Comparison of ENCODE assay signal across 34 mouse cellular contexts in the genomic region with DNA sequence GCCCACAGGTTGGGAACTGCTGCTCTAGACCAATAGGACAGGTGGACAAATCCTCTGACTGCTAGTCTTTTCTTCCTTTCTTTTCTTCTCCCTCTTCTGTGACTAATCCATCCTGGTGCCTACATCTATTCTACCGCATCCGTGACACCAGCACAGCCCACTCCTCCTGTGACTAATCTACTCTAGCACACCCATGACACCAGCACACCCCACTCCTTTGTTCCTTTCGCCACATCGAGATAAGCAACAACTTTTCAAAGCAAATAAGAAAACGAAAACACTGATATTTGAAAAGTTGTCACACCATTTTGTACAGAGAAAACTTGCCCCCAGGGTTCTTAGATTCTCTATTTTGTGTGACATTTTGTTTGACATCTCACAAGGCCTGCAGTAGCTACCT. TPM values are rescaled to one million over a fixed set of nuclear protein-coding genes. Genes with fewer than 3 reads are reported as not detected.
DNase-seq lines count a peak whose midpoint lies in the region; ATAC-seq and TF ChIP-seq lines count a peak whose summit lies in the region.
"Had no signal": no experiment of that assay in that cellular context is flagged by ENCODE, and none has a peak within 500 bp of the region (broad histone marks: within the 10 kb centered on the region; RNA-seq: fewer than 3 reads in every experiment).

No protein-coding gene starts in this region.

- H3K9ac ChIP-seq in midbrain, embryonic 11.5 days (ENCODE audit: low read length): no peak overlapping the region
- H3K9ac ChIP-seq in midbrain, embryonic 13.5 days (replicated peaks): no peak overlapping the region
- H3K9ac ChIP-seq: embryonic facial prominence, embryonic 13.5 days; embryonic facial prominence, embryonic 15.5 days; forebrain, embryonic 12.5 days had no signal

- no peak overlapping the region for H3K27ac ChIP-seq in midbrain, embryonic 11.5 days (ENCODE audit: low read depth, low read length)
- no peak overlapping the region for H3K27ac ChIP-seq in midbrain, embryonic 13.5 days
- H3K27ac ChIP-seq in olfactory bulb, adult 2 months (ENCODE audit: insufficient read depth, low read depth, low read length): peak overlapping the region; percentile 93
- H3K27ac ChIP-seq: embryonic facial prominence, embryonic 13.5 days; embryonic facial prominence, embryonic 15.5 days; forebrain, embryonic 10.5 days; forebrain, embryonic 12.5 days had no signal

- no peak for TF ChIP-seq CTCF in olfactory bulb, adult 2 months (IDR thresholded peaks at IDR 0.05; ENCODE audit: insufficient read depth, low read depth, low read length)

- H3K36me3 ChIP-seq in midbrain, embryonic 11.5 days (ENCODE audit: control insufficient read depth, insufficient read depth, low read length): no peaks in the 10 kb centered on the region
- no peaks in the 10 kb centered on the region for H3K36me3 ChIP-seq in midbrain, embryonic 13.5 days
- H3K36me3 ChIP-seq: embryonic facial prominence, embryonic 13.5 days; embryonic facial prominence, embryonic 15.5 days; forebrain, embryonic 10.5 days; forebrain, embryonic 12.5 days; G1E had no signal

- H3K4me2 ChIP-seq in midbrain, embryonic 11.5 days: no peak overlapping the region
- no peak overlapping the region for H3K4me2 ChIP-seq in midbrain, embryonic 13.5 days (replicated peaks)
- H3K4me2 ChIP-seq: embryonic facial prominence, embryonic 13.5 days; embryonic facial prominence, embryonic 15.5 days; forebrain, embryonic 12.5 days had no signal

- no peak for TF ChIP-seq POLR2A in olfactory bulb, adult 2 months (IDR thresholded peaks at IDR 0.05; ENCODE audit: insufficient read depth, low read depth, low read length)

- WGBS in midbrain, embryonic 11.5 days: 67% methylated on average over 5 of the region's 5 CpGs
- 46% methylated on average over 5 of the region's 5 CpGs for WGBS in midbrain, embryonic 13.5 days
- 36% methylated on average over 5 of the region's 5 CpGs for WGBS in olfactory bulb, adult 2 months

- peak; percentile 37 for DNase-seq in heart, adult 11 months
- no peak for DNase-seq in heart, adult 8-10 months (ENCODE audit: low spot score)
- peak; percentile 83 for DNase-seq in midbrain, embryonic 11.5 days (ENCODE audit: low spot score, missing footprints)
- DNase-seq in testis, postnatal 10 days (ENCODE audit: low spot score): peak; percentile 7
- no peak for DNase-seq in testis, postnatal 14 days (ENCODE audit: low spot score)
- DNase-seq: adrenal gland, adult 8-10 months; adrenal gland, postnatal 14 days; adrenal gland, postnatal 36 days; cerebellum, adult 11 months; cerebellum, adult 18-20 months; cerebellum, adult 8-10 months; cerebellum, adult 9-11 months; cerebellum, postnatal 14 days; cerebellum, postnatal 36 days; embryo, embryonic 11 days had no signal

- no peaks in the 10 kb centered on the region for H3K27me3 ChIP-seq in midbrain, embryonic 11.5 days (ENCODE audit: control insufficient read depth, insufficient read depth, low read length)
- H3K27me3 ChIP-seq in midbrain, embryonic 13.5 days: no peaks in the 10 kb centered on the region
- H3K27me3 ChIP-seq: CH12.LX; embryonic facial prominence, embryonic 13.5 days; embryonic facial prominence, embryonic 15.5 days had no signal

- no peak overlapping the region for H3K4me3 ChIP-seq in midbrain, embryonic 11.5 days (ENCODE audit: low read depth, low read length)
- no peak overlapping the region for H3K4me3 ChIP-seq in midbrain, embryonic 13.5 days (replicated peaks)
- no peak overlapping the region for H3K4me3 ChIP-seq in olfactory bulb, adult 2 months (ENCODE audit: insufficient read depth, low read depth, low read length)
- H3K4me3 ChIP-seq: embryonic facial prominence, embryonic 13.5 days; embryonic facial prominence, embryonic 15.5 days; erythroblast, embryonic 14.5 days; forebrain, embryonic 10.5 days; forebrain, embryonic 12.5 days had no signal

- ATAC-seq in midbrain, embryonic 11.5 days (ENCODE audit: low FRiP score): no peak; the same call in 1 of the 2 replicates
- ATAC-seq in midbrain, embryonic 13.5 days: no peak
- no peak for ATAC-seq in CD4-positive, CD25-positive, alpha-beta regulatory T cell, adult 4 months
- ATAC-seq: activated CD4-positive, CD25-positive, alpha-beta regulatory T cell, adult 4 months; forebrain, embryonic 14.5 days; forebrain, embryonic 16.5 days; Patski had no signal

- no peaks in the 10 kb centered on the region for H3K9me3 ChIP-seq in midbrain, embryonic 11.5 days (ENCODE audit: control insufficient read depth, low read length)
- no peaks in the 10 kb centered on the region for H3K9me3 ChIP-seq in midbrain, embryonic 13.5 days
- H3K9me3 ChIP-seq: embryonic facial prominence, embryonic 13.5 days; embryonic facial prominence, embryonic 15.5 days; forebrain, embryonic 10.5 days; forebrain, embryonic 12.5 days had no signal

- no peaks in the 10 kb centered on the region for H3K4me1 ChIP-seq in midbrain, embryonic 11.5 days (ENCODE audit: control insufficient read depth, insufficient read depth, low read length)
- H3K4me1 ChIP-seq in midbrain, embryonic 13.5 days (replicated peaks): no peaks in the 10 kb centered on the region
- peaks cover 17% of the 10 kb centered on the region for H3K4me1 ChIP-seq in olfactory bulb, adult 2 months (ENCODE audit: control insufficient read depth, insufficient read depth, low read length)
- H3K4me1 ChIP-seq: forebrain, embryonic 10.5 days; forebrain, embryonic 12.5 days had no signal

RNA-seq across cellular contexts. Expression of gene Mepe, which starts 5.0 kb away (rescaled TPM):
- not detected for total RNA-seq in heart, adult 8-10 months (2022)
- polyA plus RNA-seq in midbrain, embryonic 11.5 days (2014; fragmentation: Nextera tagmentation; extraction: Ambion mirVana): not detected in 2 replicates
- polyA plus RNA-seq in midbrain, embryonic 13.5 days (2015; fragmentation: Nextera tagmentation; extraction: Ambion mirVana): not detected in 2 replicates
- not detected in 2 replicates for polyA plus RNA-seq in olfactory bulb, adult 2 months (2012; ENCODE audit: insufficient read depth, insufficient read length, low replicate concordance, missing spikeins)
- not detected for polyA plus RNA-seq in CD4-positive, CD25-positive, alpha-beta regulatory T cell, adult 4 months (2017; shearing (Covaris generic))
- total RNA-seq: adrenal gland, adult 18-20 months; adrenal gland, adult 8-10 months; adrenal gland, postnatal 14 days; adrenal gland, postnatal 36 days; CH12.LX; common myeloid progenitor, adult 5-6 weeks; G1E had no signal
- polyA plus RNA-seq: activated CD4-positive, CD25-positive, alpha-beta regulatory T cell, adult 4 months; brain, embryonic 14.5 days; C2C12; embryonic facial prominence, embryonic 11.5 days; embryonic facial prominence, embryonic 13.5 days; erythroblast, embryonic 14.5 days; forebrain, embryonic 10.5 days; forebrain, embryonic 12.5 days; forebrain, embryonic 14.5 days; forebrain, embryonic 16.5 days; G1E; Patski had no signal

RNA-seq across cellular contexts. Expression of gene Ibsp, which starts 31.1 kb away (rescaled TPM):
- not detected for total RNA-seq in heart, adult 8-10 months (2022)
- not detected in 2 replicates for polyA plus RNA-seq in midbrain, embryonic 11.5 days (2014; fragmentation: Nextera tagmentation; extraction: Ambion mirVana)
- 0.12 TPM in 1 of 2 replicates, not detected in the other for polyA plus RNA-seq in midbrain, embryonic 13.5 days (2015; fragmentation: Nextera tagmentation; extraction: Ambion mirVana)
- polyA plus RNA-seq in olfactory bulb, adult 2 months (2012; ENCODE audit: insufficient read depth, insufficient read length, low replicate concordance, missing spikeins): not detected in 2 replicates
- polyA plus RNA-seq in CD4-positive, CD25-positive, alpha-beta regulatory T cell, adult 4 months (2017; shearing (Covaris generic)): not detected
- total RNA-seq: adrenal gland, postnatal 14 days; adrenal gland, postnatal 36 days; CH12.LX; common myeloid progenitor, adult 5-6 weeks had no signal
- polyA plus RNA-seq: activated CD4-positive, CD25-positive, alpha-beta regulatory T cell, adult 4 months; C2C12; erythroblast, embryonic 14.5 days; forebrain, embryonic 10.5 days; forebrain, embryonic 12.5 days; G1E; Patski had no signal

Comparison
In these comparisons a context has a peak if more than half of its experiments do, and no peak if none do; other contexts are left out.
1. DNase-seq: peak in heart, adult 11 months (single experiment), midbrain, embryonic 11.5 days (single experiment) and testis, postnatal 10 days (single experiment); none in heart, adult 8-10 months (single experiment) and testis, postnatal 14 days (single experiment).